Mouse (Mus musculus) lung, postnatal 0 days (tissue): Measurements from ENCODE around the gene Ociad1. TPM values are rescaled to one million over a fixed set of nuclear protein-coding genes. Genes with fewer than 3 reads are reported as not detected.

Experiments
- ATAC-seq: fragments of 200-750 bp; cut with Nextera tagmentation; 2 replicates; pipeline ENCODE4 v1.8.0; 2017; ENCODE audit warnings: moderate library complexity
- DNase-seq: peaks from one replicate; pipeline ENCODE4 v3.0.0-alpha.2; 2016; ENCODE audit warnings: low spot score
- H3K27ac ChIP-seq: fragments of 300-500 bp; sonication (generic); 2 replicates; pipeline ENCODE4 v1.5.1; 2014; ENCODE audit warnings: antibody characterized with exemption, mild to moderate bottlenecking, low read length, mixed read lengths
- H3K27me3 ChIP-seq: fragments of 300-500 bp; sonication (generic); replicated peaks from 2 replicates; pipeline ENCODE4 v1.6.1; 2014; ENCODE audit warnings: low read length, mixed read lengths; ENCODE audit not compliant: insufficient read depth
- H3K36me3 ChIP-seq: fragments of 300-500 bp; sonication (generic); 2 replicates; pipeline ENCODE4 v1.6.1; 2014; ENCODE audit warnings: low read length, mixed read lengths; ENCODE audit not compliant: insufficient read depth
- H3K4me1 ChIP-seq: fragments of 300-500 bp; sonication (generic); 2 replicates; pipeline ENCODE4 v1.6.1; 2014; ENCODE audit warnings: antibody characterized with exemption, low read depth, low read length, mixed read lengths; ENCODE audit not compliant: insufficient read depth
- H3K4me2 ChIP-seq: fragments of 300-500 bp; sonication (generic); replicated peaks from 2 replicates; pipeline ENCODE4 v1.6.1; 2014; ENCODE audit warnings: low read depth, mild to moderate bottlenecking, low read length, moderate library complexity, mixed read lengths
- H3K4me3 ChIP-seq: fragments of 300-500 bp; sonication (generic); 2 replicates; pipeline ENCODE4 v1.5.1; 2014; ENCODE audit warnings: low read depth, low read length
- H3K9ac ChIP-seq: fragments of 300-500 bp; sonication (generic); replicated peaks from 2 replicates; pipeline ENCODE4 v1.6.1; 2014; ENCODE audit warnings: low read depth, mild to moderate bottlenecking
- H3K9me3 ChIP-seq: fragments of 300-500 bp; sonication (generic); 2 replicates; pipeline ENCODE4 v1.6.1; 2016; ENCODE audit warnings: low read length, mixed read lengths
- CTCF ChIP-seq: IDR thresholded peaks from 2 replicates; pipeline ENCODE4 v1.5.1; 2016; ENCODE audit warnings: antibody characterized with exemption, mild to moderate bottlenecking
- EP300 ChIP-seq: IDR thresholded peaks from 2 replicates; pipeline ENCODE4 v1.6.1; 2016; ENCODE audit warnings: antibody characterized with exemption, mild to moderate bottlenecking, control low read depth
- WGBS: fragments of 180-500 bp; shearing (Covaris S2); extraction: QIAGEN DNeasy Blood & Tissue Kit; methylation state at CpG from one replicate; pipeline ENCODE4 v1.1.7; 2014; 5-methylcytosine and 5-hydroxymethylcytosine counted together
- polyA plus RNA-seq: library from polyadenylated mRNA; unstranded; fragments of >200 nt; fragmentation: Nextera tagmentation; extraction: Ambion mirVana; gene quantifications from 2 replicates; pipeline ENCODE4 v1.2.1, GENCODE M21; 2015

Gene Ociad1
- polyA plus RNA-seq = 177 and 179 TPM in 2 replicates

DNA sequence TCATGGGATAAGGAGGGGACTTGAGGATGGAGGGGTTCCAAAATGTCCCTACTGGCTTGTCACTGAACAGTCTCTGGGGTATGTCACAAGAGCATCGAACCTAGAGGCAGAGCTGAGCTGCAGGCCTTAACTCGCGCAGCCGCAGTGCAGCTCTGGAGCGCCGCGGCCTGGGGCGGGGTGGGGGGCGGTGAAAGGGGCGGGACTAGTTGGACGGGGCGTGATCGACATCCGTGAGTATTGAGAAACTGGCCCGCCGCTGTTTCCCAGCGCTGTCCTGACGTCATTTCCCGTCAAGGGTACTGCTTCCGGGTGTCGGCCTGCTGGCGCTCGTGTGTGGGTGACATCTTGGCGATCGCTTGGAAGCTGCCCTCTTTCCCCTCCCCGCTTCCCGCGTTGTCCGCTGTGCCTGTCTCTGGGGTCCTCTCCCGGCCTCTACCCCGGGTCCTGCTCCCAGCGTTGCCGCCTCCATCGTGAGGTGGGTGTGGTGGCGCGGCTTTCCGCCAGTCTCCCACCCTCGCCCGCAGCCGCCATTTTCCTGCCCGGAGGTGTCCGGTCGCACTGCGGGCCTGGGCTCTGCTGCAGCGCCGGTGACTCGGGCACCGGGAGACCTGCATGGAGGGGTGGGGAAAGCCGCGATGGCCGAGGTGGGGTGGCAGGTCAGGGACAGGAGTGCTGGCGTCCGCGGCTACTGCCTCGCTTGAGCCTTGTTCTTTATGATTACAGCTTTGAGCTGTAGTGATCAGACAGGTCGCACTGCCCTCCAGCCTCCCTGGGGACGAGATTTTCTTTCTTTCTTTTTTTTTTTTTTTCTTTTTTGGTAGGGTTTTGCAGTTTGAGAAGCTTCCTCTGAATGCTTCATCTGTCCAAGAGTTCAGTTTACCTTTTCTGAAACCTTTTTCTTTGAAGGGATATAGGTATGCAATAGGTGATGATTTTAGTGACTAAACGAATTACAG lies at the start of gene Ociad1:
TSS of gene Ociad1 (plus strand) at position 283 of the 956 bp plus-strand sequence.
- TF ChIP-seq EP300 = no peak; the same call in 1 of the 2 replicates
- TF ChIP-seq CTCF = peak; percentile 32
- Histone ChIP-seq H3K4me3 (peak within 1 kb of the TSS; percentile 97), H3K9me3 (no peaks in the 10 kb centered on the region), H3K36me3 (no peaks in the 10 kb centered on the region), H3K27me3 (no peaks in the 10 kb centered on the region), H3K4me1 (no peaks in the 10 kb centered on the region), H3K27ac (peak within 1 kb of the TSS; percentile 96), H3K9ac (peak within 1 kb of the TSS; percentile 96), H3K4me2 (peak within 1 kb of the TSS; percentile 63)
- DNase-seq = peak; percentile 99
- peak; percentile 99 for ATAC-seq
- WGBS = 2% methylated on average over 57 of the region's 58 CpGs

DNA sequence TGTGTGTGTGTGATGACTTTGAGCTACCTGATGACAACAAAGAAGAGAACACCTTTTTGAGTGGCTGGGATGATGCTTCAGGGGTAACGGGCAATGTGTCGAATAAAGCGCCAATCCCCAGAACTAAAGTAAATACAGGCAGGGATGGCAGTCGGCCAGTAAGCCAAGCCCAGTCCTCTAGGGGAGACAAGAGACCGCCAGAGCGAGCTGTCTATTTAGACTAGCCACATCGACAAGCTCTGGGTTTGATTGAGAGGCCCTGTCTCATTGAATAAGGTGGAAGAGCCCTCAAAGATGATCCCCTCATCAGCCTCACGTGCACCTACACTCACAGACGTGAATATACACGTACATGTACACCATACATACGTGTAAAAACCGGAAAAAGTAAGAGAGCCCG lies 48.2 kb upstream of the Ociad1 start:
- ATAC-seq (peak; percentile 62; the same call in 1 of the 2 replicates), DNase-seq (peak; percentile 68)
- no peak overlapping the region for H3K27ac ChIP-seq
- no peak overlapping the region for H3K4me3 ChIP-seq
- TF ChIP-seq EP300 = no peak
- TF ChIP-seq CTCF = peak; percentile 36; the same call in 1 of the 2 replicates
- H3K27me3 ChIP-seq = no peaks in the 10 kb centered on the region
- H3K4me2 ChIP-seq = no peak overlapping the region
- WGBS = 35% methylated on average over 13 of the region's 13 CpGs
- H3K9ac ChIP-seq = no peak overlapping the region
- H3K9me3 ChIP-seq = no peaks in the 10 kb centered on the region
- no peaks in the 10 kb centered on the region for H3K36me3 ChIP-seq
- no peaks in the 10 kb centered on the region for H3K4me1 ChIP-seq

- ATAC-seq (no peak), DNase-seq (no peak)
- no peaks in the 10 kb centered on the region for H3K4me1 ChIP-seq
- H3K9me3 ChIP-seq = no peaks in the 10 kb centered on the region
- H3K27me3 ChIP-seq = no peaks in the 10 kb centered on the region
- no peak for TF ChIP-seq CTCF
- no peak for TF ChIP-seq EP300
- H3K4me2 ChIP-seq = no peak overlapping the region
- H3K27ac ChIP-seq = no peak overlapping the region
- WGBS = 89% methylated on average over 6 of the region's 6 CpGs
- H3K9ac ChIP-seq = no peak overlapping the region
- H3K4me3 ChIP-seq = no peak overlapping the region
- no peaks in the 10 kb centered on the region for H3K36me3 ChIP-seq
Measured at GRCm38 (mm10) chr5:73246414-73246813, 46.2 kb upstream of the Ociad1 start.

- no peaks in the 10 kb centered on the region for H3K9me3 ChIP-seq
- no peak overlapping the region for H3K4me3 ChIP-seq
- H3K27me3 ChIP-seq = no peaks in the 10 kb centered on the region
- no peaks in the 10 kb centered on the region for H3K4me1 ChIP-seq
- DNase-seq = no peak
- no peak for ATAC-seq
- H3K4me2 ChIP-seq = no peak overlapping the region
- H3K36me3 ChIP-seq = no peaks in the 10 kb centered on the region
- no peak overlapping the region for H3K9ac ChIP-seq
- TF ChIP-seq EP300 (no peak), CTCF (no peak)
- 75% methylated on average over 8 of the region's 8 CpGs for WGBS
- H3K27ac ChIP-seq = no peak overlapping the region
Measured at GRCm38 (mm10) chr5:73248211-73248610, 44.4 kb upstream of the Ociad1 start.

DNA sequence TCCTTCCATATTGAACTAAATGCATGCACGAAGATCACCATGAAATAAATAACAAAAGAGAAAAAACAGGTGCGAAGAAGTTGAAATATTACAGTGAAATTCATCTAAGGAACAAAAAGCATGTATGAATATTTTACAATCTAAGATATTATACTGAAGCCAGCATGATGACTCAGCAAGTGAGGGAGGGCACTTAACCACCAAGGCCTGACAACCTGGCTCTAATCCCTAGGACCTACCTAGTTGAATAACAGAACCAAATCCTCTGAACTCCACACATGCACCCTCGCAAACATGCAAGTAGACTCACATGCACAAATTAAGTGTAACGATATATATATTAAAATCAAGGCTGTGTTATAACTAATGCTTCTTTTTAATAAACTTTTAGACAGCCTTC lies 43.2 kb upstream of the Ociad1 start:
- 90% methylated on average over 4 of the region's 4 CpGs for WGBS

GRCm38 (mm10) chr5:73252739-73253138 lies 39.8 kb upstream of the Ociad1 start:
- H3K4me2 ChIP-seq = no peak overlapping the region
- no peaks in the 10 kb centered on the region for H3K36me3 ChIP-seq
- TF ChIP-seq CTCF = no peak
- TF ChIP-seq EP300 = no peak
- no peaks in the 10 kb centered on the region; the same call in 1 of the 2 replicates for H3K4me1 ChIP-seq
- no peak overlapping the region for H3K9ac ChIP-seq
- DNase-seq (no peak), ATAC-seq (no peak)
- no peaks in the 10 kb centered on the region for H3K27me3 ChIP-seq
- H3K4me3 ChIP-seq = no peak overlapping the region
- no peaks in the 10 kb centered on the region for H3K9me3 ChIP-seq
- no peak overlapping the region for H3K27ac ChIP-seq

More for the DNA sequence above, 43.2 kb upstream of the Ociad1 start:
- no peak overlapping the region for H3K27ac ChIP-seq
- no peaks in the 10 kb centered on the region for H3K4me1 ChIP-seq
- ATAC-seq = no peak
- H3K4me3 ChIP-seq = no peak overlapping the region
- no peaks in the 10 kb centered on the region for H3K27me3 ChIP-seq
- H3K9me3 ChIP-seq = no peaks in the 10 kb centered on the region
- no peak overlapping the region for H3K4me2 ChIP-seq
- no peak for DNase-seq
- TF ChIP-seq CTCF = no peak
- TF ChIP-seq EP300 = no peak
- no peaks in the 10 kb centered on the region for H3K36me3 ChIP-seq
- no peak overlapping the region for H3K9ac ChIP-seq
